Mouse (Mus musculus) liver, embryonic 14.5 days (tissue): ENCODE results near the gene Cd59b. TPM values are rescaled to one million over a fixed set of nuclear protein-coding genes. Genes with fewer than 3 reads are reported as not detected.
"Not testable (repeated sequence)": the region's sequence is repeated elsewhere in the genome, so short reads cannot be mapped to it uniquely, and the experiment has no call there.

Experiments used
- ATAC-seq: fragments of 200-750 bp; cut with Nextera tagmentation; 2 replicates; pipeline ENCODE4 v1.8.0; 2017; ENCODE audit warnings: moderate number of reproducible peaks, mild to moderate bottlenecking, moderate library complexity; ENCODE audit not compliant: insufficient read depth
- DNase-seq, 3 experiments: peaks; one replicate each; pipeline ENCODE4 v3.0.0-alpha.2; 2012 to 2013; ENCODE audit warnings: low read depth in 3 of 3, low spot score in 3 of 3
- H3K27ac ChIP-seq: fragments of 300-500 bp; sonication (generic); 2 replicates; pipeline ENCODE4 v1.5.1; 2014; ENCODE audit warnings: moderate library complexity, mild to moderate bottlenecking, control low read depth, inconsistent platforms
- H3K27me3 ChIP-seq: fragments of 300-500 bp; sonication (generic); 2 replicates; pipeline ENCODE4 v1.6.1; 2014; ENCODE audit warnings: mild to moderate bottlenecking, low read length, moderate library complexity; ENCODE audit not compliant: control insufficient read depth, insufficient read depth
- H3K36me3 ChIP-seq: fragments of 300-500 bp; sonication (generic); replicated peaks from 2 replicates; pipeline ENCODE4 v1.6.1; 2014; ENCODE audit warnings: low read depth; ENCODE audit not compliant: control insufficient read depth, insufficient read depth
- H3K4me1 ChIP-seq, 2 experiments: fragments of 200-500 bp in 1 of 2; fragments of 300-500 bp in 1 of 2; sonication (generic) in 1 of 2; replicated peaks; 2 replicates each; pipeline ENCODE4 v1.6.1; 2012 to 2014; ENCODE audit warnings: antibody characterized with exemption in 1 of 2, inconsistent platforms in 1 of 2, low read length in 1 of 2; ENCODE audit not compliant: control insufficient read depth in 2 of 2, insufficient read depth in 2 of 2
- H3K4me2 ChIP-seq: fragments of 300-500 bp; sonication (generic); 2 replicates; pipeline ENCODE4 v1.6.1; 2014; ENCODE audit warnings: low read depth, mild to moderate bottlenecking, control low read depth, moderate library complexity
- H3K4me3 ChIP-seq, 2 experiments: fragments of 200-500 bp in 1 of 2; fragments of 300-500 bp in 1 of 2; sonication (generic) in 1 of 2; 2 replicates each; pipeline ENCODE4 v1.5.1; 2012 to 2014; ENCODE audit warnings: low read depth in 2 of 2, low read length in 2 of 2, mild to moderate bottlenecking in 2 of 2, control low read depth in 1 of 2, inconsistent platforms in 1 of 2, moderate library complexity in 1 of 2; ENCODE audit not compliant: insufficient read depth in 1 of 2
- H3K9ac ChIP-seq: fragments of 300-500 bp; sonication (generic); replicated peaks from 2 replicates; pipeline ENCODE4 v1.6.1; 2014; ENCODE audit warnings: mild to moderate bottlenecking, control low read depth, moderate library complexity
- H3K9me3 ChIP-seq: fragments of 300-500 bp; sonication (generic); 2 replicates; pipeline ENCODE4 v1.6.1; 2016; ENCODE audit warnings: low read length, mixed read lengths; ENCODE audit not compliant: control insufficient read depth
- CTCF ChIP-seq: IDR thresholded peaks from 2 replicates; pipeline ENCODE4 v1.5.1; 2016; ENCODE audit warnings: antibody characterized with exemption, low read depth, control low read depth
- EP300 ChIP-seq: IDR thresholded peaks from 2 replicates; pipeline ENCODE4 v1.6.1; 2016; ENCODE audit warnings: antibody characterized with exemption, low read depth
- WGBS: fragments of 180-500 bp; shearing (Covaris S2); extraction: QIAGEN DNeasy Blood & Tissue Kit; methylation state at CpG from one replicate; pipeline ENCODE4 v1.1.7; 2014; ENCODE audit not compliant: insufficient replicate concordance; 5-methylcytosine and 5-hydroxymethylcytosine counted together
- polyA plus RNA-seq, 2 experiments: library from polyadenylated mRNA; depleted of rRNA in 1 of 2; stranded (reverse) in 1 of 2; unstranded in 1 of 2; fragments of >200 nt; fragmentation: Nextera tagmentation in 1 of 2; extraction: Ambion mirVana in 1 of 2; gene quantifications; 2 replicates each; pipeline versions ENCODE4 v1.2.1 to v1.2.3; 2012 to 2014

The Cd59b gene
- polyA plus RNA-seq, 2 experiments = 9.3 to 14.3 TPM

GRCm38 (mm10) chr2:104114898-104115297, 45.2 kb downstream of the Cd59b start:
- Histone ChIP-seq H3K4me3 (no peak overlapping the region), H3K4me2 (no peak overlapping the region), H3K27ac (no peak overlapping the region), H3K9ac (no peak overlapping the region), H3K9me3 (no peaks in the 10 kb centered on the region), H3K36me3 (peaks cover 11% of the 10 kb centered on the region), H3K27me3 (no peaks in the 10 kb centered on the region), H3K4me1 (peaks cover 2 to 15% of the 10 kb centered on the region in 2 experiments; a peak in 3 of 4 replicates)
- TF ChIP-seq CTCF = no peak
- 79% methylated on average over 3 of the region's 3 CpGs for WGBS
- ATAC-seq = no peak
- DNase-seq = no peak

GRCm38 (mm10) chr2:104117173-104117572, 47.5 kb downstream of the Cd59b start:
- H3K4me2 ChIP-seq, H3K27ac ChIP-seq, H3K27me3 ChIP-seq, ATAC-seq, H3K4me3 ChIP-seq, H3K9ac ChIP-seq, H3K9me3 ChIP-seq, H3K36me3 ChIP-seq: not testable (repeated sequence)
- H3K4me1 ChIP-seq = peaks cover 23 to 28% of the 10 kb centered on the region in 2 experiments
- DNase-seq = peak in 1 of 3 experiments; percentile 29

- 88% methylated on average over 1 of the region's 1 CpGs for WGBS
- H3K4me3 ChIP-seq = no peak overlapping the region
- H3K4me1 ChIP-seq = peaks cover 34 to 38% of the 10 kb centered on the region in 2 experiments
- DNase-seq = no peak
- H3K27ac ChIP-seq = no peak overlapping the region
- no peaks in the 10 kb centered on the region for H3K27me3 ChIP-seq
- no peak overlapping the region for H3K9ac ChIP-seq
- no peak overlapping the region for H3K4me2 ChIP-seq
- TF ChIP-seq CTCF = no peak
- no peak for TF ChIP-seq EP300
- ATAC-seq = no peak
- H3K36me3 ChIP-seq = peaks cover under 1% of the 10 kb centered on the region
- no peaks in the 10 kb centered on the region for H3K9me3 ChIP-seq
These were observed 49.4 kb downstream of the Cd59b start for GRCm38 (mm10) chr2:104119097-104119496.

- Histone ChIP-seq H3K36me3 (no peaks in the 10 kb centered on the region; the same call in 1 of the 2 replicates), H3K9me3 (no peaks in the 10 kb centered on the region), H3K27me3 (no peaks in the 10 kb centered on the region), H3K9ac (no peak overlapping the region), H3K4me1 (peaks cover 38 to 44% of the 10 kb centered on the region in 2 experiments), H3K27ac (peak overlapping the region; percentile 97), H3K4me2 (no peak overlapping the region), H3K4me3 (no peak overlapping the region)
- WGBS = 77% methylated on average over 6 of the region's 6 CpGs
- DNase-seq (no peak), ATAC-seq (no peak)
- peak; percentile 45 for TF ChIP-seq CTCF
- TF ChIP-seq EP300 = no peak
These were observed 50.7 kb downstream of the Cd59b start for GRCm38 (mm10) chr2:104120312-104120711.

GRCm38 (mm10) chr2:104121681-104122504, 52.2 kb downstream of the Cd59b start:
- Histone ChIP-seq H3K4me1 (peaks cover 38 to 42% of the 10 kb centered on the region in 2 experiments), H3K4me3 (peak overlapping the region; percentile 36 to 93), H3K4me2 (peak overlapping the region; percentile 98), H3K27me3 (peaks cover 3% of the 10 kb centered on the region; the same call in 1 of the 2 replicates), H3K27ac (peak overlapping the region; percentile 97), H3K9me3 (no peaks in the 10 kb centered on the region), H3K36me3 (no peaks in the 10 kb centered on the region; the same call in 1 of the 2 replicates), H3K9ac (peak overlapping the region; percentile 72)
- no peak for TF ChIP-seq CTCF
- peak; percentile 88 for TF ChIP-seq EP300
- peak; percentile 76 to 89 (median 82) for DNase-seq
- WGBS = 26% methylated on average over 8 of the region's 8 CpGs
- peak; percentile 72 for ATAC-seq
